Mouse (Mus musculus) hindbrain, embryonic 16.5 days (tissue): ENCODE results near the gene Cdk5r1. TPM values are rescaled to one million over a fixed set of nuclear protein-coding genes. Genes with fewer than 3 reads are reported as not detected.

Source experiments
- ATAC-seq: fragments of 200-750 bp; cut with Nextera tagmentation; 2 replicates; pipeline ENCODE4 v1.8.0; 2017; ENCODE audit warnings: moderate TSS enrichment, moderate library complexity
- H3K27ac ChIP-seq: fragments of 300-500 bp; sonication (generic); 2 replicates; pipeline ENCODE4 v1.5.1; 2014; ENCODE audit warnings: low read depth, mild to moderate bottlenecking, control low read depth, low read length, moderate library complexity
- H3K27me3 ChIP-seq: fragments of 300-500 bp; sonication (generic); replicated peaks from 2 replicates; pipeline ENCODE4 v1.6.1; 2014; ENCODE audit warnings: low read length; ENCODE audit not compliant: control insufficient read depth, insufficient read depth
- H3K36me3 ChIP-seq: fragments of 300-500 bp; sonication (generic); 2 replicates; pipeline ENCODE4 v1.6.1; 2014; ENCODE audit warnings: mild to moderate bottlenecking, low read length, moderate library complexity, mixed read lengths; ENCODE audit not compliant: control insufficient read depth, insufficient read depth
- H3K4me1 ChIP-seq: fragments of 300-500 bp; sonication (generic); 2 replicates; pipeline ENCODE4 v1.6.1; 2014; ENCODE audit warnings: low read depth, low read length; ENCODE audit not compliant: control insufficient read depth, insufficient read depth
- H3K4me2 ChIP-seq: fragments of 300-500 bp; sonication (generic); 2 replicates; pipeline ENCODE4 v1.6.1; 2014; ENCODE audit warnings: mild to moderate bottlenecking, low read length, control low read depth, moderate library complexity
- H3K4me3 ChIP-seq: fragments of 300-500 bp; sonication (generic); 2 replicates; pipeline ENCODE4 v1.5.1; 2014; ENCODE audit warnings: mild to moderate bottlenecking, low read length, control low read depth, moderate library complexity
- H3K9ac ChIP-seq: fragments of 300-500 bp; sonication (generic); 2 replicates; pipeline ENCODE4 v1.6.1; 2014; ENCODE audit warnings: low read depth, mild to moderate bottlenecking, control low read depth, low read length, moderate library complexity
- H3K9me3 ChIP-seq: fragments of 300-500 bp; sonication (generic); 2 replicates; pipeline ENCODE4 v1.6.1; 2014; ENCODE audit warnings: mild to moderate bottlenecking, low read length, moderate library complexity; ENCODE audit not compliant: control insufficient read depth
- WGBS: fragments of 180-500 bp; shearing (Covaris S2); extraction: QIAGEN DNeasy Blood & Tissue Kit; methylation state at CpG from one replicate; pipeline ENCODE4 v1.1.7; 2014; 5-methylcytosine and 5-hydroxymethylcytosine counted together
- polyA plus RNA-seq: library from polyadenylated mRNA; unstranded; fragments of >200 nt; fragmentation: Nextera tagmentation; extraction: Ambion mirVana; gene quantifications from 2 replicates; pipeline ENCODE4 v1.2.1, GENCODE M21; 2015

Gene Cdk5r1
- polyA plus RNA-seq, 1 experiment from 2014 or later = 77.3 TPM

DNA sequence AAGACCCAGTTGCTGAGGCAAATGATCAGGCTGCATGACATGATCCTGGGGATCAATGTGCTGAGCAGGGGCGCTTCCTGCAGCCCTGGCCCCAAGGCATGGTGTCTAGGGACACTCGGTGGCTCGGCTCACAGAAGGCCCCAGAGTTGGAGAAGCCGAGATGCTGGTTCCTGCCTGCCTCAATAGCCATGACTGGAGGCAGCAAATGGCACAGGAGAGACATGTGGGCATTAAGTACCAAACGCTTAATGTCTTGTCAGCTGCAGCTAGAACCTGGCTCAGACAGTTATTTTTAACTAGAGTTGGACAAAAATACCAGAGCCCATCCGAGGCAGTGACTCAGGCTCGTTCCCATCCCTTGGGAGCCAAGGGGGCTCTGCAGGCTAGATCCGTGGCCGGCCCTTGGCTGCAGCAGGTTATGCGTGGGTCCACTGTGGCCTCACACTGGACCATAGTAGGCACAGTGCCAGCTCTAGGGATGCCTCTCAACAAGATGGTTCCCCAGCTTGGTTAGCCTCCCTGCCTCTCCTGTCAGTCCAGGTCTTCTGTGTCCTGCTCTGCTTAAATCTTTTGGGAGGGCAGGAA, 8.9 kb downstream of the Cdk5r1 start:
- Histone ChIP-seq H3K27me3 (no peaks in the 10 kb centered on the region), H3K9ac (peak overlapping the region; percentile 33; the same call in 1 of the 2 replicates), H3K36me3 (no peaks in the 10 kb centered on the region), H3K4me3 (no peak overlapping the region), H3K27ac (peak overlapping the region; percentile 17; the same call in 1 of the 2 replicates), H3K9me3 (no peaks in the 10 kb centered on the region), H3K4me2 (no peak overlapping the region), H3K4me1 (peaks cover 61% of the 10 kb centered on the region)
- 65% methylated on average over 10 of the region's 10 CpGs for WGBS
- no peak for ATAC-seq

DNA sequence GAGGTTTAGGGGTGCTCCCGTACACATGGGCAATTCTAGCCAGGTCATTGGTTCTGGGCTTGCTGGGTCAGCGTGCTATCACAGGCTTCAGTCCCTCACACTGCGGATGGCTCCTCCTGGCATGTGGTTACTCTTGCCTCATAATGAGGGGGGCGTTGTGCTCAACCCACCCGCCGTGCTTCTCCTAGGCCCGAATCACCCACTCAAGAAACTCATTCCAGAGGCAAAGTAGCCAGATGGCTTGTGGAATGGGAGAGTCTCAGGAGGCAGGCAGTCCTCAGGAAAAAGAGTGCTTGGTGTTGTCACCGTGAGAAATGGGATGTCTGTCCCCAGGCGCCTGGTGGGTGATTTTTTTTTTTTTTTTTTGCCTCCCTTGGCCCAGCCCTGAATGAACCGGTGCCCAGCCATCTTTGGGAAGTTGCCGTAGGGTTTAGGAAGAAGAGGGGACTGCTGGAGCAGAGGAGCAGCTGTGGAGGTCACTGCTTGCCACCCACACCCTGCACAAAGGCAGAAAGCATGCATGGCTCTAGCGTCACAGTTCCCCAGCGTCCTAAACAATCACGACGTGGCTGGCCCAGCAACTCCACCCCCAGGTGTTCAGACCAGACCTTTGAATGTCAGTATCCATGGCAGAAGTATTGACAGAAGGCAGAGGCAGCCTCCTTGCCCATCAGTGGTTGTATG, 11.2 kb downstream of the Cdk5r1 start:
- no peak overlapping the region for H3K27ac ChIP-seq
- ATAC-seq = no peak
- peaks cover 46% of the 10 kb centered on the region for H3K4me1 ChIP-seq
- H3K36me3 ChIP-seq = no peaks in the 10 kb centered on the region
- H3K27me3 ChIP-seq = no peaks in the 10 kb centered on the region
- no peak overlapping the region for H3K4me2 ChIP-seq
- WGBS = 38% methylated on average over 15 of the region's 15 CpGs
- H3K9ac ChIP-seq = no peak overlapping the region
- H3K4me3 ChIP-seq = no peak overlapping the region
- no peaks in the 10 kb centered on the region for H3K9me3 ChIP-seq

DNA sequence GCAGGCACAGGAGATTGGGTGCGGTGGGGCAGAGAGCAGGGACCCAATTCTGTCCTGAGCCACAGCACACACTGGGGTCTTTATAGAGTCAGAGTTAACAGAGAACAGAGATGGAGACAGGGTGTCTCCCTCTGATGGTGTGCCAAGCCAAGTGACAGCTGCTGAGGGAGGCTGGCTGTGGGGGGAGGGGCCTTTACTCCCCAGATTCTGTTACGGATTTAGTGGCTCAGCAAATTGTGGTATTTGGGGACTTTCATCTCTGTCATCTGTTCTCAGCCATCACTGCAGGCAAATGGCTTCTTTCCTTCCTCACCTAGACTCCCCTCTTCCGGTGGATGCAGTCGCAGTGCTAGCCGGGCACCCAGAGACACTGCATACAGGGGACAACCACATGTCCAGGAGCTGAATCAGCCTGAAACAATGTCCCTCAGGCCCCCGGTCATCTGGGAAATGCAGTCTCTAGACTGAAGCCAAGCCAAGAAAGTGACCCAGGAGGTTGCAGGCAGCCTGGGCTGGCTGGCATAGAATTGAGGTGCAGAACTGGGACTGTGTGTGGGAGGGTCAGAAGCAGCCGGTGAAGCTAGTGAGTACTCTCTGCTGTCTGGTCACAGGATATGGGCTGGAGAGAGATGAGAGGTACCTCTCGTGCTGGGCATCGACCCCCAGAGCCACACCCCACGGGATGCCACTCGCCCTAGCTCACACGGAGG, 12.5 kb downstream of the Cdk5r1 start:
- Histone ChIP-seq H3K27ac (peak overlapping the region; percentile 32), H3K9me3 (no peaks in the 10 kb centered on the region), H3K9ac (peak overlapping the region; percentile 33), H3K4me3 (no peak overlapping the region), H3K4me2 (no peak overlapping the region), H3K4me1 (peaks cover 33% of the 10 kb centered on the region), H3K27me3 (no peaks in the 10 kb centered on the region), H3K36me3 (no peaks in the 10 kb centered on the region)
- ATAC-seq = no peak
- WGBS = 44% methylated on average over 12 of the region's 12 CpGs

DNA sequence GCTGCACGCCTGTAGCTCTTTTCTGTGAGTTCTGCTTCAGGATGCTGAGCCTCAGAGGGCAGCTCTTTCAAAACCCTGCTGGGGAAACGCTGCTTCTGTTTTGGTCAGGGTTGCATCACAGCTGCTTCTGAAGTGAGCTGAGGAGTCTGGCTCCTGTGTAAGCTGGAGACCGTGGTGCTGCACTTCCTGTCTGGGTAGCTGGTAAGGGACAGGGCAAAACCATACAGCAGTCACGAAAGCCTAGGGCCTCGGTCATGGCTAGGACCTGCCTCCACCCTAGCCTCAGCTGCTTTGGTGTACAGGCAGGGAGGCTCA, 13.0 kb downstream of the Cdk5r1 start:
- Histone ChIP-seq H3K9ac (peak overlapping the region; percentile 33), H3K27ac (peak overlapping the region; percentile 32; the same call in 1 of the 2 replicates), H3K4me2 (no peak overlapping the region), H3K27me3 (no peaks in the 10 kb centered on the region), H3K36me3 (no peaks in the 10 kb centered on the region), H3K4me1 (peaks cover 28% of the 10 kb centered on the region), H3K4me3 (no peak overlapping the region), H3K9me3 (no peaks in the 10 kb centered on the region)
- no peak for ATAC-seq
- 51% methylated on average over 5 of the region's 5 CpGs for WGBS

DNA sequence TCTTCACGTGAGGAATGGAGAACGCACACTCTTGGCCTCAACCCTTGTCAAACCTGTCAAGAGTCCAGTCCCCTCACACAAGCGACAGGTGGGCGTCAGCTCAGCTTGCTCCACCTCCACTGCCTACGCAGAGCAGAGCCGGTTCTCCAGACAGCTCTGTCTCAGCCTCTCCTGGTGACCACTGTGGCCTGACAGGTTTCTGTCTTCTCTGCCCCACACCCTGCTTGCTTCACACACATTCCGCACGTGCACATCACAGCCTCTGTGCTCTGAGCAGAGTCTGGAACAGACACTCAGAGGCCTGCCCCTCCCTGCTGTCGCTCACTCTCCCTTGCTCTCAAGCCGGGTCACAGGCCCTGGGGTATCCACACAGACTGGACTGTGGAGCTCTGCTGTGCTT, 14.0 kb downstream of the Cdk5r1 start:
- Histone ChIP-seq H3K4me1 (peaks cover 21% of the 10 kb centered on the region), H3K9ac (no peak overlapping the region), H3K27ac (no peak overlapping the region), H3K4me3 (no peak overlapping the region), H3K36me3 (no peaks in the 10 kb centered on the region), H3K27me3 (no peaks in the 10 kb centered on the region), H3K9me3 (no peaks in the 10 kb centered on the region), H3K4me2 (no peak overlapping the region)
- 77% methylated on average over 10 of the region's 10 CpGs for WGBS
- no peak for ATAC-seq

DNA sequence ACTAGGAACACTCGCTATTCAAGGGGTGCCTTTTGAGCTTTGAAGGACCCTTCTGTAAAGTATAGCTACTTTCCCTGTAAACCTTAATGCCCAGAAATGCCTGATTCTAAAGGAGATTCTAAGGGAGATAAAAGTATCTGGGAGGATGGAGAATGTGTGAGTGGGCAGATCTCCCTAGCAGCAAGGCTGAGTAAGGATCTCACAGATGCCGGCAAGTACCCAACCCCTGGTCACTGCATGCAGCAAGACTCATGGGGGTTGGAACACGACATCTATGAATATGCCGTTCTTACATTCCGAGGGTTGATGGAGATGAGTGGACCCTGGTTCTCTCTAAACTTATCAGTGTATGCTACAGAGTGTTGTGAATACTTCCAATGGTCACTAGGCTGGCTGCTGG, 16.4 kb downstream of the Cdk5r1 start:
- Histone ChIP-seq H3K9ac (no peak overlapping the region), H3K4me1 (peaks cover 20% of the 10 kb centered on the region), H3K36me3 (no peaks in the 10 kb centered on the region), H3K4me3 (no peak overlapping the region), H3K27me3 (no peaks in the 10 kb centered on the region), H3K27ac (no peak overlapping the region), H3K9me3 (no peaks in the 10 kb centered on the region), H3K4me2 (no peak overlapping the region)
- no peak for ATAC-seq
- WGBS = 93% methylated on average over 5 of the region's 5 CpGs

DNA sequence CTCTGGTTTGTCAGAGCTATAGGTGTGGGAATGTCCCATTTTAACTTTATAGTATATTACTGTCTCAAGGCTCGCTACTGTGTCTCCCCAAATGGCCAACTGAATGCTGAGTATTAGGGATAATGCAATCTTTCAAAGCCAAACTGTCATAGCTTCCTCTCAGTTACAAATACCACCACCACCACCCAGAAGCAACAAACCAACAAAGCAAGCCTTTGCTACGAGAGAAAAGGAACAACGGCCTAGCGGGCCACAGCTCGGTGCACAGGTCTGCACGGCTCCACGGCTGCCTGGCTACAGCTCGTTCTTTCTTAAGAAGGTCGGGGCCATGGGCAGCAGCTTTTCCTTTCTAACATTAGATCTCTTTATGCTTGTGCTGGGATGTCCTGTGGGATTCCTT, 18.0 kb downstream of the Cdk5r1 start:
- H3K4me1 ChIP-seq = peaks cover 18% of the 10 kb centered on the region
- no peak overlapping the region for H3K4me2 ChIP-seq
- H3K4me3 ChIP-seq = no peak overlapping the region
- H3K9me3 ChIP-seq = no peaks in the 10 kb centered on the region
- H3K36me3 ChIP-seq = no peaks in the 10 kb centered on the region
- H3K9ac ChIP-seq = no peak overlapping the region
- WGBS = 53% methylated on average over 9 of the region's 9 CpGs
- no peak overlapping the region for H3K27ac ChIP-seq
- ATAC-seq = no peak
- no peaks in the 10 kb centered on the region for H3K27me3 ChIP-seq

DNA sequence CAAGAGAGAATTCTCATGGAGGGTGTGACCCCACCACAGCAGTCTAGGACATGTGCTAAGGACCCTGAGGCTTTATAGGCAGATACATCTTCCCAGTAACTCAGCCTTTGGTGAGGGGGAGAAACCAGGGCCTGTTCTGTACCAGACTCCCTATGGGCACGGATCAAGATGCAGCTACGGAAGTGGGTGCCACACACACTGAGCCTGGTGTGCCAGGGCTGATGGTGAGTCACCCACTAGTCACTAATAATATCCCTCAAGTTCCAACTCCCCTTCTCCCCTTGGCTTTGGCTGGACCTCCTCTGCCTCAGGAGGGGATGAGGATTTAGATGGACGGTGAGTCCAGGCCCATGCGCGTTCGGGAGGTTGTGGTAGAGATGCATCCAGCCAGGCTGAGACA, 19.1 kb downstream of the Cdk5r1 start:
- Histone ChIP-seq H3K4me1 (peaks cover 14% of the 10 kb centered on the region), H3K36me3 (no peaks in the 10 kb centered on the region), H3K9ac (no peak overlapping the region), H3K27me3 (no peaks in the 10 kb centered on the region), H3K4me2 (no peak overlapping the region), H3K27ac (no peak overlapping the region), H3K9me3 (no peaks in the 10 kb centered on the region), H3K4me3 (no peak overlapping the region)
- 96% methylated on average over 6 of the region's 6 CpGs for WGBS
- no peak for ATAC-seq

DNA sequence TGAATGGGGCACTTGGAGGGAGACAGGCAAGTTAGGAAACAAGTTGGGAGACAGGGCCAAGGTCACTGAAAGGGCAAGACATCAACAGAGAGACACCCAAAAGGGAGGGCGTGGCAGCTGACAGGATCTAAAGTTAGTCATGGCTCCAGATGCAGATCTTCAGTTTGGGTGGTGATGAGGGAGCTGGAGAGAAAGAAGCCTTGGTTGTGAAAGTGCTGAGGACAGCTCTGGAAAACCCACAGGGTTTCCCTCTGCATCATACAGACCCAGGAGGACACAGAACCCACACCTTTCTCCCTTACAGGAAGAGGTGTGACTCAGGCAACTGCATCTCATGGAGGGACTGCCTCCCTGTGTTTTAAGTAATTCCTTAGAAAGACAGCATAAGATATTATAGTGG, 19.8 kb downstream of the Cdk5r1 start:
- H3K36me3 ChIP-seq = no peaks in the 10 kb centered on the region
- peaks cover 14% of the 10 kb centered on the region for H3K4me1 ChIP-seq
- H3K27me3 ChIP-seq = no peaks in the 10 kb centered on the region
- H3K9me3 ChIP-seq = no peaks in the 10 kb centered on the region
- no peak overlapping the region for H3K4me3 ChIP-seq
- no peak overlapping the region for H3K9ac ChIP-seq
- no peak for ATAC-seq
- H3K4me2 ChIP-seq = no peak overlapping the region
- 88% methylated on average over 1 of the region's 1 CpGs for WGBS
- H3K27ac ChIP-seq = no peak overlapping the region
